Mouse (Mus musculus) CH12.LX (cell line): ENCODE measurements around the gene Myo9b.

Experiments used
- CTCF ChIP-seq, 2 experiments: IDR thresholded peaks in 1 of 2; conservative IDR thresholded peaks in 1 of 2; 2 replicates each; pipeline ENCODE4 v1.5.1; 2011 to 2012; ENCODE audit warnings: low read depth in 2 of 2, low read length in 2 of 2, improper control_type of control experiment in 1 of 2, inconsistent platforms in 1 of 2, mild to moderate bottlenecking in 1 of 2, moderate library complexity in 1 of 2
- EP300 ChIP-seq: IDR thresholded peaks from 2 replicates; pipeline ENCODE4 v1.6.1; 2011; ENCODE audit warnings: low read length, improper control_type of control experiment
- ETS1 ChIP-seq: conservative IDR thresholded peaks from 2 replicates; pipeline ENCODE4 v1.6.1; 2012; ENCODE audit warnings: low read depth, mild to moderate bottlenecking, inconsistent platforms, low read length, improper control_type of control experiment, moderate library complexity
- GABPA ChIP-seq: IDR thresholded peaks from 2 replicates; pipeline ENCODE4 v1.6.1; 2012; ENCODE audit warnings: low read depth, low read length, improper control_type of control experiment, inconsistent platforms; ENCODE audit not compliant: insufficient replicate concordance
- HCFC1 ChIP-seq: IDR thresholded peaks from 2 replicates; pipeline ENCODE4 v1.6.1; 2012; ENCODE audit warnings: low read depth, mild to moderate bottlenecking, inconsistent platforms, low read length, improper control_type of control experiment
- KAT2A ChIP-seq: IDR thresholded peaks from 2 replicates; pipeline ENCODE4 v1.6.1; 2012; ENCODE audit warnings: low read length, improper control_type of control experiment, inconsistent platforms; ENCODE audit not compliant: insufficient replicate concordance
- MAZ ChIP-seq: IDR thresholded peaks from 2 replicates; pipeline ENCODE4 v1.6.1; 2012; ENCODE audit warnings: low read depth, mild to moderate bottlenecking, inconsistent platforms, low read length, improper control_type of control experiment, moderate library complexity
- POLR2A ChIP-seq: IDR thresholded peaks from 2 replicates; pipeline ENCODE4 v1.6.1; 2011; ENCODE audit warnings: low read depth, mild to moderate bottlenecking, improper control_type of control experiment, low read length
- POLR2AphosphoS2 ChIP-seq: IDR thresholded peaks from 2 replicates; pipeline ENCODE4 v1.6.1; 2011; ENCODE audit warnings: low read depth, low read length, improper control_type of control experiment
- TBP ChIP-seq: conservative IDR thresholded peaks from 2 replicates; pipeline ENCODE4 v1.6.1; 2011; ENCODE audit warnings: low read depth, low read length, improper control_type of control experiment
- USF2 ChIP-seq: conservative IDR thresholded peaks from 2 replicates; pipeline ENCODE4 v1.6.1; 2011; ENCODE audit warnings: low read depth, low read length, improper control_type of control experiment
- ZMIZ1 ChIP-seq: IDR thresholded peaks from 2 replicates; pipeline ENCODE4 v1.6.1; 2012; ENCODE audit warnings: low read depth, mild to moderate bottlenecking, inconsistent platforms, low read length, improper control_type of control experiment
- ZNF384 ChIP-seq: IDR thresholded peaks from 2 replicates; pipeline ENCODE4 v1.6.1; 2012; ENCODE audit warnings: low read depth, low read length, improper control_type of control experiment, inconsistent platforms

GRCm38 (mm10) chr8:71376423-71377030 is 104.0 kb downstream of the Myo9b start:
- TF ChIP-seq HCFC1 = no peak
- no peak for TF ChIP-seq CTCF (conservative IDR thresholded peaks at IDR 0.05 in 1 of 2, IDR thresholded peaks at IDR 0.05 in 1 of 2; ENCODE audit: low read depth in 2 of 2, low read length in 2 of 2)
- TF ChIP-seq KAT2A = no peak
- TF ChIP-seq ETS1 = no peak
- no peak for TF ChIP-seq POLR2AphosphoS2
- TF ChIP-seq POLR2A = no peak
- no peak for TF ChIP-seq MAZ
- no peak for TF ChIP-seq GABPA
- no peak for TF ChIP-seq ZMIZ1
- TF ChIP-seq TBP = no peak
- TF ChIP-seq ZNF384 = no peak
- TF ChIP-seq USF2 = no peak
- no peak for TF ChIP-seq EP300
